Comparison of ENCODE assay signal across 10 mouse cellular contexts in the genomic region with DNA sequence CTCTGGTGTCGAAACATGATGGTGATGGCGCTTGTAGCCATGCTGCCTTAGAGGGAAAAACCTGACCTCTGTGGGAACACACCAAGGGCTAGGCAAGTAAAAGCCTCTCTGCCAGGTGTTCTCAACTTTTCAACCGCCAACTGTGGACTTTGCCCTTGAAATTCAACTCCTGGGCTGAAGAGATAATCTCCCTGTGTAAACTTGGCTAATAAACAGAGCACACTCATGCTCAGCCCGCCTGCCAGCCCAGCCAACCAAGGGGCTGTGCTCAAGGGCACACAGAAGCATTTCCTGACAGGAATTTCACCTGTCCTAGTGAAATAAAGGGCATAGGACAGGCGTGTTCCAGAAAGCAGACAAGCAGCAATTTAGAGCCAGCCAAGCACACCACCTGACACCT.
DNase-seq lines count a peak whose midpoint lies in the region; ATAC-seq lines count a peak whose summit lies in the region.
"Had no signal": no experiment of that assay in that cellular context is flagged by ENCODE, and none has a peak within 500 bp of the region (broad histone marks: within the 10 kb centered on the region; RNA-seq: fewer than 3 reads in every experiment).

No protein-coding gene starts in this region.

- intact Hi-C loops in heart, postnatal 14 days (cut with DNase I) = no loop called here

- WGBS in heart, embryonic 10.5 days = 64% methylated on average over 5 of the region's 5 CpGs
- WGBS in intestine, embryonic 15.5 days = 44% methylated on average over 5 of the region's 5 CpGs
- WGBS in liver, embryonic 12.5 days (ENCODE audit: insufficient replicate concordance) = 47% methylated on average over 5 of the region's 5 CpGs
- WGBS in stomach, embryonic 15.5 days = 38% methylated on average over 5 of the region's 5 CpGs
- 83% methylated on average over 5 of the region's 5 CpGs for WGBS in forebrain, embryonic 14.5 days
- WGBS in hindbrain, embryonic 10.5 days = 80% methylated on average over 5 of the region's 5 CpGs

- peaks cover 41% of the 10 kb centered on the region for H3K4me1 ChIP-seq in heart, embryonic 10.5 days
- peaks cover 20% of the 10 kb centered on the region for H3K4me1 ChIP-seq in intestine, embryonic 15.5 days (replicated peaks)
- H3K4me1 ChIP-seq in liver, embryonic 12.5 days = peaks cover 69% of the 10 kb centered on the region
- 0 out of 2 replicates have a peak, but pooled peaks cover 19% of the 10 kb centered on the region for H3K4me1 ChIP-seq in stomach, embryonic 15.5 days
- no peaks in the 10 kb centered on the region; the same call in 1 of the 2 replicates for H3K4me1 ChIP-seq in forebrain, embryonic 14.5 days (ENCODE audit: control insufficient read depth, insufficient read depth, low read length)
- H3K4me1 ChIP-seq in hindbrain, embryonic 10.5 days (replicated peaks) = peaks cover 7% of the 10 kb centered on the region; the same call in 1 of the 2 replicates

- no peaks in the 10 kb centered on the region for H3K27me3 ChIP-seq in heart, embryonic 10.5 days (ENCODE audit: insufficient read depth, poor library complexity, severe bottlenecking)
- no peaks in the 10 kb centered on the region for H3K27me3 ChIP-seq in intestine, embryonic 15.5 days (replicated peaks)
- H3K27me3 ChIP-seq in liver, embryonic 12.5 days (replicated peaks) = 0 out of 2 replicates have a peak, but pooled peaks cover 3% of the 10 kb centered on the region
- H3K27me3 ChIP-seq in stomach, embryonic 15.5 days (replicated peaks) = no peaks in the 10 kb centered on the region
- no peaks in the 10 kb centered on the region for H3K27me3 ChIP-seq in forebrain, embryonic 14.5 days (replicated peaks; ENCODE audit: control insufficient read depth, insufficient read depth, low read length)
- H3K27me3 ChIP-seq in hindbrain, embryonic 10.5 days (ENCODE audit: insufficient read depth, poor library complexity, severe bottlenecking) = no peaks in the 10 kb centered on the region

- peak overlapping the region; percentile 39 for H3K4me2 ChIP-seq in intestine, embryonic 15.5 days (replicated peaks)
- H3K4me2 ChIP-seq in liver, embryonic 12.5 days = peak overlapping the region; percentile 54
- peak overlapping the region; percentile 28 for H3K4me2 ChIP-seq in stomach, embryonic 15.5 days
- no peak overlapping the region for H3K4me2 ChIP-seq in forebrain, embryonic 14.5 days (ENCODE audit: low read length)

- 0 out of 2 replicates have a peak overlapping the region, but pooled peaks have one; percentile 9 for H3K9ac ChIP-seq in intestine, embryonic 15.5 days
- peak overlapping the region; percentile 64 for H3K9ac ChIP-seq in liver, embryonic 12.5 days
- H3K9ac ChIP-seq in stomach, embryonic 15.5 days = no peak overlapping the region
- no peak overlapping the region for H3K9ac ChIP-seq in forebrain, embryonic 14.5 days (ENCODE audit: low read length)
- H3K9ac ChIP-seq: forebrain, postnatal 0 days had no signal

- no peaks in the 10 kb centered on the region for H3K9me3 ChIP-seq in heart, embryonic 10.5 days
- no peaks in the 10 kb centered on the region for H3K9me3 ChIP-seq in intestine, embryonic 15.5 days
- no peaks in the 10 kb centered on the region for H3K9me3 ChIP-seq in liver, embryonic 12.5 days (replicated peaks)
- H3K9me3 ChIP-seq in stomach, embryonic 15.5 days = no peaks in the 10 kb centered on the region
- no peaks in the 10 kb centered on the region for H3K9me3 ChIP-seq in forebrain, embryonic 14.5 days (replicated peaks; ENCODE audit: control insufficient read depth, low read length)
- H3K9me3 ChIP-seq in hindbrain, embryonic 10.5 days = no peaks in the 10 kb centered on the region

- H3K36me3 ChIP-seq in heart, embryonic 10.5 days = no peaks in the 10 kb centered on the region
- no peaks in the 10 kb centered on the region; the same call in 1 of the 2 replicates for H3K36me3 ChIP-seq in intestine, embryonic 15.5 days
- peaks cover 2% of the 10 kb centered on the region; the same call in 1 of the 2 replicates for H3K36me3 ChIP-seq in liver, embryonic 12.5 days
- H3K36me3 ChIP-seq in stomach, embryonic 15.5 days = no peaks in the 10 kb centered on the region
- H3K36me3 ChIP-seq in forebrain, embryonic 14.5 days (ENCODE audit: control insufficient read depth, insufficient read depth, low read length) = no peaks in the 10 kb centered on the region
- no peaks in the 10 kb centered on the region; the same call in 1 of the 2 replicates for H3K36me3 ChIP-seq in hindbrain, embryonic 10.5 days

- ATAC-seq in intestine, embryonic 15.5 days = peak; percentile 94
- peak; percentile 88 for ATAC-seq in liver, embryonic 12.5 days
- peak; percentile 89 for ATAC-seq in stomach, embryonic 15.5 days (ENCODE audit: insufficient read depth, low FRiP score, low read depth)
- no peak for ATAC-seq in forebrain, embryonic 14.5 days
- no peak for ATAC-seq in monocyte, adult 5-6 weeks (replicated peaks; ENCODE audit: insufficient number of reproducible peaks, low FRiP score, low TSS enrichment, poor library complexity, severe bottlenecking)
- ATAC-seq: forebrain, postnatal 0 days had no signal

- H3K27ac ChIP-seq in heart, embryonic 10.5 days = peak overlapping the region; percentile 44
- H3K27ac ChIP-seq in intestine, embryonic 15.5 days = peak overlapping the region; percentile 88
- peak overlapping the region; percentile 91 for H3K27ac ChIP-seq in liver, embryonic 12.5 days
- peak overlapping the region; percentile 88 for H3K27ac ChIP-seq in stomach, embryonic 15.5 days
- H3K27ac ChIP-seq in forebrain, embryonic 14.5 days (ENCODE audit: low read depth, low read length) = no peak overlapping the region
- H3K27ac ChIP-seq in hindbrain, embryonic 10.5 days = no peak overlapping the region

- DNase-seq in heart, embryonic 10.5 days (ENCODE audit: low spot score) = no peak
- DNase-seq in heart, postnatal 14 days = no peak
- no peak for DNase-seq in forebrain, embryonic 14.5 days (ENCODE audit: low spot score)
- DNase-seq in hindbrain, embryonic 10.5 days (ENCODE audit: low spot score) = no peak
- DNase-seq: adrenal gland, postnatal 36 days; forebrain, postnatal 0 days had no signal

- no peak overlapping the region for H3K4me3 ChIP-seq in heart, embryonic 10.5 days
- H3K4me3 ChIP-seq in intestine, embryonic 15.5 days (replicated peaks) = 0 out of 2 replicates have a peak overlapping the region, but pooled peaks have one; percentile 10
- H3K4me3 ChIP-seq in liver, embryonic 12.5 days = peak overlapping the region; percentile 37
- H3K4me3 ChIP-seq in stomach, embryonic 15.5 days (replicated peaks) = no peak overlapping the region
- no peak overlapping the region for H3K4me3 ChIP-seq in forebrain, embryonic 14.5 days (ENCODE audit: low read depth, low read length)
- H3K4me3 ChIP-seq in hindbrain, embryonic 10.5 days = no peak overlapping the region

Comparison
In these comparisons a context has a peak if more than half of its experiments do, and no peak if none do; other contexts are left out.
1. H3K27ac ChIP-seq: peak in heart, embryonic 10.5 days (single experiment), intestine, embryonic 15.5 days (single experiment), liver, embryonic 12.5 days (single experiment) and stomach, embryonic 15.5 days (single experiment); none in forebrain, embryonic 14.5 days (single experiment) and hindbrain, embryonic 10.5 days (single experiment).
2. H3K4me3 ChIP-seq: peak in intestine, embryonic 15.5 days (single experiment) and liver, embryonic 12.5 days (single experiment); none in heart, embryonic 10.5 days (single experiment), stomach, embryonic 15.5 days (single experiment), forebrain, embryonic 14.5 days (single experiment) and hindbrain, embryonic 10.5 days (single experiment).
3. ATAC-seq: peak in intestine, embryonic 15.5 days (single experiment), liver, embryonic 12.5 days (single experiment) and stomach, embryonic 15.5 days (single experiment); none in forebrain, embryonic 14.5 days (single experiment) and monocyte, adult 5-6 weeks (single experiment).
4. H3K9ac ChIP-seq: peak in intestine, embryonic 15.5 days (single experiment) and liver, embryonic 12.5 days (single experiment); none in stomach, embryonic 15.5 days (single experiment) and forebrain, embryonic 14.5 days (single experiment).